Mouse (Mus musculus): ENCODE results near the gene Olfr209. TPM values are rescaled to one million over a fixed set of nuclear protein-coding genes. Genes with fewer than 3 reads are reported as not detected.
A peak's percentile ranks its signal among the peaks of the same experiment; 100 is the strongest.
"Not testable (repeated sequence)": the region's sequence is repeated elsewhere in the genome, so short reads cannot be mapped to it uniquely, and the experiment has no call there.

Olfr209 gene
- polyA plus RNA-seq, 1 experiment from 2014 or later, result not detected

- no peaks in the 10 kb centered on the region for H3K27me3 ChIP-seq (ENCODE audit: insufficient read depth, low read length)
- no peak overlapping the region for H3K4me2 ChIP-seq
- no peaks in the 10 kb centered on the region for H3K36me3 ChIP-seq (ENCODE audit: insufficient read depth)
- no peak overlapping the region for H3K27ac ChIP-seq (ENCODE audit: low read depth)
- ATAC-seq (ENCODE audit: insufficient read depth), result no peak
- peak; percentile 22; the same call in 1 of the 2 replicates for TF ChIP-seq CTCF (IDR thresholded peaks at IDR 0.05; ENCODE audit: low read depth)
- 0 out of 2 replicates have a peak, but pooled peaks cover 3% of the 10 kb centered on the region for H3K9me3 ChIP-seq (ENCODE audit: low read depth, low read length)
- no peaks in the 10 kb centered on the region for H3K4me1 ChIP-seq (ENCODE audit: insufficient read depth)
- H3K4me3 ChIP-seq (ENCODE audit: low read depth, low read length), result no peak overlapping the region
- WGBS, result 71% methylated on average over 7 of the region's 7 CpGs
- no peak overlapping the region for H3K9ac ChIP-seq
- peak; percentile 27 for DNase-seq
Measured at GRCm38 (mm10) chr16:59401102-59401501, 37.3 kb upstream of the Olfr209 start.

- H3K4me1 ChIP-seq (ENCODE audit: insufficient read depth), result no peaks in the 10 kb centered on the region
- no peak overlapping the region for H3K9ac ChIP-seq
- 47% methylated on average over 3 of the region's 3 CpGs for WGBS
- ATAC-seq (ENCODE audit: insufficient read depth) (peak; percentile 66; the same call in 1 of the 2 replicates), DNase-seq (peak; percentile 53)
- no peaks in the 10 kb centered on the region for H3K27me3 ChIP-seq (ENCODE audit: insufficient read depth, low read length)
- H3K36me3 ChIP-seq (ENCODE audit: insufficient read depth), result no peaks in the 10 kb centered on the region
- no peak overlapping the region for H3K4me2 ChIP-seq
- H3K27ac ChIP-seq (ENCODE audit: low read depth), result no peak overlapping the region
- H3K4me3 ChIP-seq (ENCODE audit: low read depth, low read length), result no peak overlapping the region
- 0 out of 2 replicates have a peak, but pooled peaks cover 3% of the 10 kb centered on the region for H3K9me3 ChIP-seq (ENCODE audit: low read depth, low read length)
- no peak for TF ChIP-seq CTCF (IDR thresholded peaks at IDR 0.05; ENCODE audit: low read depth)
Measured at GRCm38 (mm10) chr16:59393300-59393699, 29.5 kb upstream of the Olfr209 start.

- no peak for TF ChIP-seq CTCF (IDR thresholded peaks at IDR 0.05; ENCODE audit: low read depth)
- no peak within 1 kb of the TSS for H3K9ac ChIP-seq
- H3K36me3 ChIP-seq (ENCODE audit: insufficient read depth), result no peaks in the 10 kb centered on the region
- H3K9me3 ChIP-seq (ENCODE audit: low read depth, low read length), result no peaks in the 10 kb centered on the region; the same call in 1 of the 2 replicates
- H3K4me1 ChIP-seq (ENCODE audit: insufficient read depth), result no peaks in the 10 kb centered on the region
- DNase-seq (no peak), ATAC-seq (ENCODE audit: insufficient read depth) (no peak)
- H3K4me2 ChIP-seq, result no peak within 1 kb of the TSS
- H3K27ac ChIP-seq (ENCODE audit: low read depth), result no peak within 1 kb of the TSS
- H3K4me3 ChIP-seq (ENCODE audit: low read depth, low read length), result no peak within 1 kb of the TSS
- WGBS, result 88% methylated on average over 1 of the region's 1 CpGs
- H3K27me3 ChIP-seq (ENCODE audit: insufficient read depth, low read length), result no peaks in the 10 kb centered on the region
Measured at GRCm38 (mm10) chr16:59349146-59349545, 14.6 kb downstream of the Olfr209 start, which contains the start of gene Olfr206. Gene Olfr206 (minus strand): TSS chr16:59349246.

- TF ChIP-seq CTCF (IDR thresholded peaks at IDR 0.05; ENCODE audit: low read depth), result no peak
- no peaks in the 10 kb centered on the region for H3K36me3 ChIP-seq (ENCODE audit: insufficient read depth)
Measured at GRCm38 (mm10) chr16:59331038-59331437, 32.8 kb downstream of the Olfr209 start, which contains the start of gene Olfr205. Gene Olfr205 (minus strand): TSS chr16:59331138.

GRCm38 (mm10) chr16:59323262-59323661 is 40.5 kb downstream of the Olfr209 start:
- H3K4me1 ChIP-seq (ENCODE audit: insufficient read depth); ATAC-seq (ENCODE audit: insufficient read depth); H3K36me3 ChIP-seq (ENCODE audit: insufficient read depth); DNase-seq; H3K4me3 ChIP-seq (ENCODE audit: low read depth, low read length); H3K9me3 ChIP-seq (ENCODE audit: low read depth, low read length); H3K4me2 ChIP-seq; H3K27me3 ChIP-seq (ENCODE audit: insufficient read depth, low read length); H3K27ac ChIP-seq (ENCODE audit: low read depth); H3K9ac ChIP-seq: not testable (repeated sequence)
- 49% methylated on average over 1 of the region's 1 CpGs for WGBS

More at GRCm38 (mm10) chr16:59331038-59331437, 32.8 kb downstream of the Olfr209 start, which contains the start of gene Olfr205:
- Histone ChIP-seq H3K4me1 (ENCODE audit: insufficient read depth) (no peaks in the 10 kb centered on the region), H3K9me3 (ENCODE audit: low read depth, low read length) (no peaks in the 10 kb centered on the region), H3K27ac (ENCODE audit: low read depth) (no peak within 1 kb of the TSS), H3K27me3 (ENCODE audit: insufficient read depth, low read length) (no peaks in the 10 kb centered on the region), H3K4me3 (ENCODE audit: low read depth, low read length) (no peak within 1 kb of the TSS), H3K4me2 (no peak within 1 kb of the TSS), H3K9ac (no peak within 1 kb of the TSS)
- DNase-seq (no peak), ATAC-seq (ENCODE audit: insufficient read depth) (no peak)

- Histone ChIP-seq H3K27me3 (ENCODE audit: insufficient read depth, low read length) (no peaks in the 10 kb centered on the region), H3K36me3 (ENCODE audit: insufficient read depth) (no peaks in the 10 kb centered on the region)
Measured at GRCm38 (mm10) chr16:59318148-59318547, 45.6 kb downstream of the Olfr209 start, which contains the start of gene Olfr204. Gene Olfr204 (minus strand): TSS chr16:59318248.

More at GRCm38 (mm10) chr16:59318148-59318547, 45.6 kb downstream of the Olfr209 start, which contains the start of gene Olfr204:
- H3K4me1 ChIP-seq (ENCODE audit: insufficient read depth), result no peaks in the 10 kb centered on the region
- no peak within 1 kb of the TSS for H3K9ac ChIP-seq
- no peak within 1 kb of the TSS for H3K27ac ChIP-seq (ENCODE audit: low read depth)
- TF ChIP-seq CTCF (IDR thresholded peaks at IDR 0.05; ENCODE audit: low read depth), result no peak
- no peaks in the 10 kb centered on the region for H3K9me3 ChIP-seq (ENCODE audit: low read depth, low read length)
- no peak within 1 kb of the TSS for H3K4me3 ChIP-seq (ENCODE audit: low read depth, low read length)
- DNase-seq, result no peak
- ATAC-seq (ENCODE audit: insufficient read depth), result no peak
- no peak within 1 kb of the TSS for H3K4me2 ChIP-seq

Other genes with a start within 250 kb of the Olfr209 start
- gene Olfr194, start 242.9 kb downstream of the Olfr209 start, polyA plus RNA-seq (2014; fragmentation: Nextera tagmentation; extraction: Ambion mirVana), result not detected in 2 replicates
- gene Olfr195, start 216.9 kb downstream of the Olfr209 start, polyA plus RNA-seq (2014; fragmentation: Nextera tagmentation; extraction: Ambion mirVana), result not detected in 2 replicates
- gene Olfr196, start 193.5 kb downstream of the Olfr209 start, polyA plus RNA-seq (2014; fragmentation: Nextera tagmentation; extraction: Ambion mirVana), result not detected in 2 replicates
- gene Olfr198, start 160.5 kb downstream of the Olfr209 start, polyA plus RNA-seq (2014; fragmentation: Nextera tagmentation; extraction: Ambion mirVana), result not detected in 2 replicates
- not detected in 2 replicates for gene Olfr199, start 144.2 kb downstream of the Olfr209 start, polyA plus RNA-seq (2014; fragmentation: Nextera tagmentation; extraction: Ambion mirVana)
- not detected in 2 replicates for gene Olfr201, start 91.4 kb downstream of the Olfr209 start, polyA plus RNA-seq (2014; fragmentation: Nextera tagmentation; extraction: Ambion mirVana)
- gene Olfr202, start 77.2 kb downstream of the Olfr209 start, polyA plus RNA-seq (2014; fragmentation: Nextera tagmentation; extraction: Ambion mirVana), result not detected in 2 replicates
- gene Olfr203, start 65.1 kb downstream of the Olfr209 start, polyA plus RNA-seq (2014; fragmentation: Nextera tagmentation; extraction: Ambion mirVana), result not detected in 2 replicates
- gene Olfr204, start 45.7 kb downstream of the Olfr209 start, polyA plus RNA-seq (2014; fragmentation: Nextera tagmentation; extraction: Ambion mirVana), result not detected in 2 replicates
- not detected in 2 replicates for gene Olfr205, start 32.9 kb downstream of the Olfr209 start, polyA plus RNA-seq (2014; fragmentation: Nextera tagmentation; extraction: Ambion mirVana)
- gene Olfr206, start 14.7 kb downstream of the Olfr209 start, polyA plus RNA-seq (2014; fragmentation: Nextera tagmentation; extraction: Ambion mirVana), result not detected in 2 replicates
- gene Gabrr3, start 43.3 kb upstream of the Olfr209 start, polyA plus RNA-seq (2014; fragmentation: Nextera tagmentation; extraction: Ambion mirVana), result not detected in 2 replicates
- gene Riox2, start 107.8 kb upstream of the Olfr209 start, polyA plus RNA-seq (2014; fragmentation: Nextera tagmentation; extraction: Ambion mirVana), result 31.6 and 34.7 TPM in 2 replicates
- 9.7 and 10.6 TPM in 2 replicates for gene Crybg3, start 237.0 kb upstream of the Olfr209 start, polyA plus RNA-seq (2014; fragmentation: Nextera tagmentation; extraction: Ambion mirVana)

All from lung, embryonic 14.5 days (tissue).